Mouse (Mus musculus) ES-E14 (cell line): ENCODE measurements around the gene Scn2a. TPM values are rescaled to one million over a fixed set of nuclear protein-coding genes. Genes with fewer than 3 reads are reported as not detected.

Experiments
- DNase-seq: peaks from one replicate; pipeline ENCODE4 v3.0.0-alpha.2; 2013; ENCODE audit warnings: low read depth, low spot score
- H3K27ac ChIP-seq: 2 replicates; pipeline ENCODE4 v1.5.1; 2012; ENCODE audit warnings: low read depth, mild to moderate bottlenecking, low read length, moderate library complexity, mixed read lengths; ENCODE audit not compliant: poor library complexity, insufficient read depth, severe bottlenecking
- H3K36me3 ChIP-seq: 2 replicates; pipeline ENCODE4 v1.6.1; 2012; ENCODE audit warnings: mild to moderate bottlenecking, low read length, moderate library complexity, mixed read lengths; ENCODE audit not compliant: control insufficient read depth, poor library complexity, insufficient read depth, severe bottlenecking
- H3K4me1 ChIP-seq, 2 experiments: fragments of 150-350 bp in 1 of 2; sonication (generic) in 1 of 2; 2 replicates each; pipeline ENCODE4 v1.6.1; 2012; ENCODE audit warnings: low read length in 2 of 2, mild to moderate bottlenecking in 1 of 2, mixed read lengths in 1 of 2; ENCODE audit not compliant: control insufficient read depth in 2 of 2, insufficient read depth in 2 of 2, poor library complexity in 1 of 2
- H3K4me3 ChIP-seq, 2 experiments: fragments of 150-350 bp in 1 of 2; sonication (generic) in 1 of 2; 2 replicates each; pipeline ENCODE4 v1.5.1; 2012; ENCODE audit warnings: low read length in 2 of 2, low read depth in 1 of 2, mild to moderate bottlenecking in 1 of 2, mixed read lengths in 1 of 2; ENCODE audit not compliant: insufficient read depth in 1 of 2, poor library complexity in 1 of 2, severe bottlenecking in 1 of 2
- H3K9ac ChIP-seq: 2 replicates; pipeline ENCODE4 v1.6.1; 2012; ENCODE audit warnings: low read depth, mild to moderate bottlenecking, low read length, mixed read lengths; ENCODE audit not compliant: poor library complexity, insufficient read depth, severe bottlenecking
- H3K9me3 ChIP-seq: fragments of 150-350 bp; sonication (generic); 2 replicates; pipeline ENCODE4 v1.6.1; 2012; ENCODE audit warnings: low read depth, mild to moderate bottlenecking, low read length; ENCODE audit not compliant: control insufficient read depth, insufficient read depth
- CHD2 ChIP-seq: IDR thresholded peaks from 2 replicates; pipeline ENCODE4 v1.6.1; 2014; ENCODE audit warnings: mild to moderate bottlenecking, low read depth, low read length, inconsistent platforms
- HCFC1 ChIP-seq: IDR thresholded peaks from 2 replicates; pipeline ENCODE4 v1.6.1; 2012; ENCODE audit warnings: low read length, inconsistent platforms, borderline replicate concordance; ENCODE audit not compliant: insufficient read depth
- MAFK ChIP-seq: IDR thresholded peaks from 2 replicates; pipeline ENCODE4 v1.6.1; 2014; ENCODE audit warnings: mild to moderate bottlenecking, low read depth, low read length, inconsistent platforms; ENCODE audit not compliant: insufficient read depth
- ZC3H11A ChIP-seq: IDR thresholded peaks from 2 replicates; pipeline ENCODE4 v1.6.1; 2012; ENCODE audit warnings: low read depth, mild to moderate bottlenecking, inconsistent platforms, low read length, borderline replicate concordance
- ZNF384 ChIP-seq: IDR thresholded peaks from 2 replicates; pipeline ENCODE4 v1.6.1; 2012; ENCODE audit warnings: low read depth, low read length, inconsistent platforms
- in situ Hi-C, 2 experiments: fragments of 600-800 bp; cut with MboI; formaldehyde crosslinking; loops; one replicate each; pipeline ENCODE4 v1.15.1; 2025; ENCODE audit warnings: low sequenced_read_pairs in 2 of 2, inconsistent platforms in 1 of 2; ENCODE audit not compliant: unreplicated experiment in 2 of 2
- total RNA-seq: library from RNA; depleted of rRNA; stranded (reverse); fragments of 300-350 nt; gene quantifications from 2 replicates; pipeline ENCODE4 v1.2.3, GENCODE M21; 2012; rRNA removed

Scn2a gene
- total RNA-seq = 0.53 and 1.9 TPM in 2 replicates

DNA sequence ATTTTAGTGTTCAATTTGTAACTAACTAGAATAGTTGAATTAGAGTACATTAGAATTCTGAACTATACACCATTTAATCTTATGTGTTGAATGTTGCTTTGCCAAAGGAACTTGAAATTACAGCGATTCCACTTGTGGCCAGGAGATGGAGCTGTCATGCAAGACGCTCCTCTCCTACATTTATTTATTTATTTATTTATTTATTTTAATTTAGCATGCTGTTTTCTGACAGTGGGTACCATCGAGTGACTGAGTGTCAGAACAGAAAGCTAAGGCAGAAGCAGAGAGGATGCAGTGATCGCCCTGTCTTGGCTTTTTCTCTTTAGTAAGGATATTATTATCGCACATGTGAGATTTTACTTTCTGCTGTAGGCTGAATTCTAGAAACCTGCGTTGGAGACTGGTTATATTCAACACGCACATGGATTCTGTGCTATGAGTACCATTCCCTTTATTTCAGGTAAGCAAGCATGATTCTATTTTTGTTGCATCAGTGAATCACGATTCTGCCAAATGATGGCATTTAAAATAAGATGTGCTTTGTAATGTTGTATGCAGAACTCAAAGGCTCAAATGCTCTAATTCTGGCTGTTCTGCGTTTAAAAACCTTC, at the start of gene Scn2a:
Scn2a (plus strand) TSS at position 216 of the 611 bp plus-strand sequence.
- Histone ChIP-seq H3K4me1 (no peaks in the 10 kb centered on the region), H3K27ac (no peak within 1 kb of the TSS), H3K9ac (no peak within 1 kb of the TSS), H3K9me3 (no peaks in the 10 kb centered on the region), H3K36me3 (no peaks in the 10 kb centered on the region), H3K4me3 (no peak within 1 kb of the TSS)
- in situ Hi-C loops = no loop called here
- TF ChIP-seq CHD2 (no peak), MAFK (no peak), ZC3H11A (peak; percentile 76)
- DNase-seq = peak; percentile 22

DNA sequence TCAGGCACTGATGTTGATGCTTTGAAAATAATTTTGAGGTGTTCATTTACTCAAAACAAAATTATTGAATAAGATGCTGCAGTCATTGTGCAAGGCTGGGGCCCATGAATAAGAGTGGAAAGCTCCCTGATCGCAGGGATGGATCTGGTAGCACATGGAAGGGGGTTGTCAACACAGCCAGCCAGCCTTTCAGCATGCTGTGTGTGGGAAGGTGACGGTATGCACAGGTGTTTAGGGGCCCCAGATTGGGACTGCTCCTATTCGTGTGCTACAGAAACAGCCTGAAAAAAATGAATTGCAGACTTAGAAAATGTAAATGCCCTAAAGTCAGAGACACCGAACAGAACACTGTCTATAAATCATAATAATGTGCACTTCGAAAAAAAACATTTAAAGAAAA, 32.9 kb upstream of the Scn2a start:
- Histone ChIP-seq H3K27ac (no peak overlapping the region), H3K4me3 (no peak overlapping the region), H3K9ac (no peak overlapping the region), H3K9me3 (no peaks in the 10 kb centered on the region), H3K36me3 (no peaks in the 10 kb centered on the region), H3K4me1 (no peaks in the 10 kb centered on the region)
- in situ Hi-C loops = no loop called here
- DNase-seq = no peak
- TF ChIP-seq HCFC1 = no peak
- no peak for TF ChIP-seq CHD2
- TF ChIP-seq MAFK = no peak
- no peak for TF ChIP-seq ZNF384
- TF ChIP-seq ZC3H11A = no peak

DNA sequence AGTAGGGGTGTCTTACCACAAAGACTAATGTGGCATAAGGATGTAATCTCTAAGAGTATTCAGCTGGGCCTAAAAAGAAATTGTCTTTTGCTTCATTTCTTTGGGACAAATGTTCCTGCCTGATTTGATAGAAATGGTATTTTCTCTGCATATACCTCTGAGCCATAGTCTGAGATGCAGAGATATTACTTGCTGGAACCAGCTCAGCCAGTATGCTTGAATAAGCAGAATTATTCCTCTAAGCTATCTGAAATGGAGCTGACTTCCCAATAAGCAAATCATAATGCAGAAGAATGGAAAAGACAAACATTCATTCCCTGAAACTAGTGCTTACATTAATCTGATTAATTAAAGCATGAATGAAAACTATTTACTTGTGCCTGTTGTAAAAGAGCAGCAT, 12.8 kb upstream of the Scn2a start:
- TF ChIP-seq CHD2 = no peak
- TF ChIP-seq MAFK = no peak
- no peak for TF ChIP-seq ZC3H11A
- TF ChIP-seq HCFC1 = no peak
- no peak for TF ChIP-seq ZNF384
- H3K9me3 ChIP-seq = no peaks in the 10 kb centered on the region
- in situ Hi-C loops = no loop called here
- no peaks in the 10 kb centered on the region for H3K36me3 ChIP-seq
- H3K4me3 ChIP-seq = no peak overlapping the region
- DNase-seq = no peak
- no peaks in the 10 kb centered on the region for H3K4me1 ChIP-seq
- H3K27ac ChIP-seq = no peak overlapping the region
- no peak overlapping the region for H3K9ac ChIP-seq

DNA sequence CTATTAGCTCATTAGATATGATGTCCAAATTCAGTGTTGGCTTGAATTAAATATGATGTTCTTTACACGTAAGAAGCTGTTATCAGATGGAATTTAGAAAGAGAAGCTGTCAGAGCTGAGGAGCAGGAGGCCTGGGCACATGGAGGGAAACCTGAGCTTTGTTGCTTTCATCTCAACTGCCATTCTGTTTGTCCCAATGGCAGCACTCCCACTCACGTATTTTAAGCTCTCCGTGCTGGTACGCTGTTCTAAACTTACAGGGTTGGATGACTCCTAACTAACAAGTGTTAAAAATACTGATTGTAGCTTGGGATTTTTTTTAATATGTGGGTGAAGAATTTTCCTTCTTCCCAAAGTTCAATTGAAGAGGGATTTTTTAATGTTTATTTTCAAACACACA, 8.7 kb upstream of the Scn2a start:
- Histone ChIP-seq H3K27ac (no peak overlapping the region), H3K36me3 (no peaks in the 10 kb centered on the region), H3K9me3 (no peaks in the 10 kb centered on the region), H3K4me3 (no peak overlapping the region), H3K9ac (no peak overlapping the region), H3K4me1 (no peaks in the 10 kb centered on the region)
- no peak for DNase-seq
- TF ChIP-seq CHD2 (no peak), ZNF384 (no peak), ZC3H11A (no peak), MAFK (no peak), HCFC1 (no peak)
- in situ Hi-C loops = no loop called here

DNA sequence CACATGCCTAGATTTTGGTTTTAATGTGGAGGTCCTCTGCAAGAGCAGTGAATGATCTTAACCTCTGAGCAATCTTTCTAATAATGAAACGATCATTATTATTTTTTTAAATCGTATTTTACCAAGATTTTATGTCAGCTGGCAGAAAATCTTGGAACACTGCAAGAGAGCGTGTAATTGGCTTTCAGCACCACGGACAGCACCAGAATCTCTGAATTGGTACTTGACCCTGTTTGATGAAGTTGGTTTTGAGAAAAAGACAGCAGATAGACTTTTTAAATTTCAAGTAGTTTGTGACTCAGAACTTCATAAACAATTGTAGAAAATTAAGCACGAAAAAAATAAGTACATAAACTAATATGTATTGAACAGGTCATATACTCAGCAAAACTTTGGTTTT, 790 bp upstream of the Scn2a start:
- H3K27ac ChIP-seq = no peak overlapping the region
- H3K4me1 ChIP-seq = no peaks in the 10 kb centered on the region
- no peaks in the 10 kb centered on the region for H3K9me3 ChIP-seq
- H3K4me3 ChIP-seq = no peak overlapping the region
- no peak overlapping the region for H3K9ac ChIP-seq
- TF ChIP-seq HCFC1 (no peak), ZC3H11A (no peak), CHD2 (no peak), ZNF384 (no peak), MAFK (no peak)
- peak; percentile 40 for DNase-seq
- H3K36me3 ChIP-seq = no peaks in the 10 kb centered on the region
- in situ Hi-C loops = no loop called here
